Mouse (Mus musculus): Measurements from ENCODE around the gene Crlf2.

The Crlf2 gene

GRCm38 (mm10) chr5:109558404-109559160 lies at the start of gene Crlf2:
Gene Crlf2, minus strand, starts transcription at chr5:109558993.
- DNase-seq (ENCODE audit: low spot score): peak; percentile 84

GRCm38 (mm10) chr5:109602585-109602984 lies 43.8 kb upstream of the Crlf2 start:
- DNase-seq (ENCODE audit: low spot score): peak; percentile 13

- DNase-seq (ENCODE audit: low spot score): no peak
These were observed 42.3 kb upstream of the Crlf2 start for GRCm38 (mm10) chr5:109601080-109601479.

GRCm38 (mm10) chr5:109598876-109599275 lies 40.1 kb upstream of the Crlf2 start:
- no peak for DNase-seq (ENCODE audit: low spot score)

GRCm38 (mm10) chr5:109596647-109597046 lies 37.9 kb upstream of the Crlf2 start:
- peak; percentile 18 for DNase-seq (ENCODE audit: low spot score)

GRCm38 (mm10) chr5:109562829-109563228 lies 4.0 kb upstream of the Crlf2 start:
- DNase-seq (ENCODE audit: low spot score): no peak

GRCm38 (mm10) chr5:109559191-109559590 lies 398 bp upstream of the Crlf2 start:
- DNase-seq (ENCODE audit: low spot score): no peak

- DNase-seq (ENCODE audit: low spot score): no peak
These were observed 730 bp downstream of the Crlf2 start for GRCm38 (mm10) chr5:109558123-109558403.

- DNase-seq (ENCODE audit: low spot score): no peak
These were observed 1.3 kb downstream of the Crlf2 start for GRCm38 (mm10) chr5:109557321-109558122.

GRCm38 (mm10) chr5:109556591-109557320 lies 2.0 kb downstream of the Crlf2 start:
- DNase-seq (ENCODE audit: low spot score): peak; percentile 94

- peak; percentile 29 for DNase-seq (ENCODE audit: low spot score)
These were observed 2.9 kb downstream of the Crlf2 start for GRCm38 (mm10) chr5:109555676-109556571.

- DNase-seq (ENCODE audit: low spot score): peak; percentile 12
These were observed 3.5 kb downstream of the Crlf2 start for GRCm38 (mm10) chr5:109555236-109555675.

GRCm38 (mm10) chr5:109554091-109555050 lies 4.4 kb downstream of the Crlf2 start:
- DNase-seq (ENCODE audit: low spot score): peak; percentile 51

- DNase-seq (ENCODE audit: low spot score): peak; percentile 55
These were observed 5.4 kb downstream of the Crlf2 start for GRCm38 (mm10) chr5:109553160-109553930.

- DNase-seq (ENCODE audit: low spot score): no peak
These were observed 6.3 kb downstream of the Crlf2 start for GRCm38 (mm10) chr5:109552541-109552940.

- DNase-seq (ENCODE audit: low spot score): peak; percentile 58
These were observed 6.7 kb downstream of the Crlf2 start for GRCm38 (mm10) chr5:109552116-109552515.

- DNase-seq (ENCODE audit: low spot score): peak; percentile 23
These were observed 7.6 kb downstream of the Crlf2 start for GRCm38 (mm10) chr5:109551041-109551765.

GRCm38 (mm10) chr5:109550225-109550935 lies 8.4 kb downstream of the Crlf2 start:
- DNase-seq (ENCODE audit: low spot score): no peak
